Mouse (Mus musculus) NIH3T3 (cell line): ENCODE measurements around the gene Dync2li1.

Experiments used
- DNase-seq: peaks from one replicate; pipeline ENCODE4 v3.0.0-alpha.2; 2012; ENCODE audit warnings: low read depth

Dync2li1 gene

DNA sequence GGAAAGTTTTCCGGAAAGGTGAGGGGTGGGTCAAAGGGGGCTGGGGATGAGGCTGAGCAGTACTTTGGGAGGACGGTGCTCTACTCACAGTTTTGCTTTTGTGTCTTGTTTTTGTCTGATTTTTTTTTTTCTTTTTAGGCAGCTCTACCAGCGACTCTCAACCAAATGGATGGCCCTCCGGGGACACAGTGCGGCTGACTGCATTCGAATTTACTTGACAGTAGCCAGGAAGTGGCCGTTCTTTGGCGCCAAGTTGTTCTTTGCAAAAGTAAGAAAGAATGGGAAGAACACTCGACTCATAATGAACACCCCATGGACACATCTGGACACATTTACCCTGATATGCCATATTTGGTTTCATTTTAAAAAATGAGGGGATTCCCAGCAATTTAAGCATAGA, 14.8 kb upstream of the Dync2li1 start:
- DNase-seq, result peak; percentile 64

DNA sequence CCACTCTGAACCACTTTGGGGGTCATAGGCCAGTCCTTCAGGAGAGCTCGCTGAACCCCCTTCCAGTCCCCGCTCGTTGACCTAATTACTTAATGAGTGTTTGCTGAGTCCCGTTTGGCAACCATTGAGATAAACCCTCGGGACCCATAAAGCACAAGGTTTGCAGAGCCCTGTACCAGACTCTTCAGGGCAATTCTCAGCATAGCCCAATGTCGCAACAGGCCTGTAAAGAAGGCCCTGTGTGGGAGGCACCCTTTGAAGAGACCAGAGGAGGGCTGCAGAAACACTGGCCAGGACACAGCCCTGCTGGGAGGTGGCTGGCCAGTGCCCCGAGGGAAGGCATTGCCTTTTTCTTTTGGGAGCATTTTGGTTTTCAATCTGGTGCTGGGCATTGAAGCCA, 14.3 kb upstream of the Dync2li1 start:
- peak; percentile 71 for DNase-seq

DNA sequence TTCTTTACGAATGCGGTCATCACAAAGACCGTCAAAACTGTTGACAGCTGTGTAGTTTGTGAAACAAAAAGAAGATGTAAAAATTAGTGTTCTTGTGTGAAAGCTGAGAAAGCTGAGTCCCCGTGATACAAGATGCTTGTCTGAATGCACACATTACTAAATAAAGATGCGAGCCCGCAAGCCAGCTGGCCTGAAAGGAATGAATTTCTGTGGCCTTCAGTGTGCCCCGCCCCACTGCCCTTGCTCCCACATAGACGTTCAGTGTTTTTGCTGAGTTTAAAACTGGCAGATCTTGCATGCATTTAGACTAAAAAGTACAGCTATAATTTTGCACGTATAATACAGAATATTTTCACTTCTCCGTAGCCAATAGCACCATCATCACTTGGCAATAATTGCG, 10.5 kb upstream of the Dync2li1 start:
- peak; percentile 31 for DNase-seq

DNA sequence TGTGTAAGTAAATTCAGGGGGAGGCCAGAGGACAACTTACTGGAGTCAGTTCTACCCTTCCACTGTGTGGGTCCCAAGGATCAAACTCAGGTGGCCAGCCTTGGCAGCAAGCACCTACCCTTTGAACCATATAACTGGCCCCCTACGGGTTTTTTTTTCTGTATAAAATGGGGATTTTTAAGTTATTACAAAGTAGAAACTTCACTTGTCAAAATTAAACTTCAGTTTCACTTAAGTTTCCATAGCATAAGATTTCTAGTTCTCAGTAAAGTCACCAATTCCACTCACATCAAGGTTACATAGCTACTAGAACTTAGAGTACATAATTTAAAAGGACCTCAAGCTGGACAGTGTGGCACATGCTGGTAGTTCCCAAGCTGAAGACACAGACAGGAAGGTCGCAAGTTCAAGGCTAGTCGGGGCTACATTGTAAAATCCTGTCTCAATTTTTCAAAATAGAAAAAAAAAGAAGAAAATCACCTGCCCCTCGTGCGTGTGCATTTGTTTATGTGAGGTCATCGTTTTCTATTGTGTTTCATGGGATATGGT, 9.7 kb upstream of the Dync2li1 start:
- no peak for DNase-seq

DNA sequence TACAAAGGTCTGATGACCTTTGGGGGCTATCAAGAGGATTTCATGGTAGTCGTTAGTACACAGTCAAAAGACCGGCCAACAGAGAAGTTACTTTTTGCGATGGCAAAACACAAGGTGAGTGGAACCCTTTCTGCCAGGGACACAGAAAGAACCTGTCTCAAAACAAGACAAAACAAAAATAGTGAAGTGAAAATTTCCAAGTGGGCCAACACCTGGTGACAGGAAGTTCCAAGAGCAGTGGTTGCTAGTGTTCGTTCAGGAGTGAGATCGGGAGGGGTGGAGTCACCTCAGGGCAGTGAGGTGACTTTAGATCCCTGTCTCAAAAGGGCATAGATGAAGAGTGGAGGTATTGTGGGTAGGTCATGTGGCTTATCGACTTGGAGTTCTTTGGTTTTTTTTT, 8.3 kb upstream of the Dync2li1 start:
- DNase-seq, result no peak

DNA sequence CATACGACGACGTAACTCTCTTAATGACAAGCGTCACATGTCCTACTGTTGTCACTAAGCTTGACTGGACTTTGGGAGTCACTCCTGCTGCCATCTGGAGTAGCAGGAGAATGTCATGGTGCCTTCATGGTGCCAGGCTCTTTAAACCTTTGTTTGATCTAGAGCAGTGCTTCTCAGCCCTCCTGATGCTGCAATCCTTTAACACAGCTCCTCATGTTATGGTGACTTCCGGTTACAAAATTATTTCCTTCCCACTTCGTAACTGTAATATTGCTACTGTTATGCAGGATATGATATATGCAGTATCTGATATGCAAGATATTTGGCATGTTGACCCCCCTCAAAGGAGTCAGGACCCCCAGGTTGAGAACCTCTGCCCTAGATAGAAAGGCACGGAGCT, 7.2 kb upstream of the Dync2li1 start:
- DNase-seq, result no peak

DNA sequence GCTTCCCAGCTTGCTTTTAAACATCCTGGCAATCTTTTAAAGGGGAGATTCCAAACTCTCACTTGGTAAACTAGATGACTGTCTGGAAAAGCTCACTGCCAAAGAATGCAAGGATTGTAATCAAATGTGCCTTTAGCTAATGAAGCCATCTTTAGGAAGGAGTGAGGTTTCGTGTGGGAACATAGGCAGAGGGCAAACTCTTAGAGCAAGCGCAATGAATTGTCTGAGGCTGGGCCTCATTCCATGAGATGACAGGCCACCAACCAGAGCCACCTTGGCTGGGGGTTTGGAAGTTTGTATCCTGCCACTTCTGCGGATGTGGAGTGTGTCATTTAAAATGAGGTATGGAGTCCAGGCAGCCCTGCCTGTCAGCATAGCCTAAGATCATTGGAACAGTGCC, 6.2 kb upstream of the Dync2li1 start:
- peak; percentile 45 for DNase-seq

DNA sequence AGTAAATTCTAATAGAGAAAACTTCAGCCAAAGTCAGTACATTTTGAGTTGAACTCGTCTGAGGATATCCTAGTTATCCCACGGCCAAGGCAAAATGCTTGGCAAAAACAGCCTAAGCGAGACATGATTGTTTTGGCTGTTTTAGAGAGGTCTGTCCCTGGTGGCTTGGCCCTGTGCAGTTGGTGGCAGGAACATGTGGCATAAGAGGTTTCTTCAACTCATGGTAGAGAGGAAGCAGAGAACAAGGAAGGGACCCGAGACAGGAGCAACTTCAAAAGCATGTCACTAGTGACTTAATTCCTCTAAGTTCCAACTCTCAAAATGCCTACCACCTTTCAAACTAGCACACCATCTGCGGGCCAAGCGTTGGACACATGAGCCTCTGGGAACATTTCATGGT, 5.7 kb upstream of the Dync2li1 start:
- no peak for DNase-seq

DNA sequence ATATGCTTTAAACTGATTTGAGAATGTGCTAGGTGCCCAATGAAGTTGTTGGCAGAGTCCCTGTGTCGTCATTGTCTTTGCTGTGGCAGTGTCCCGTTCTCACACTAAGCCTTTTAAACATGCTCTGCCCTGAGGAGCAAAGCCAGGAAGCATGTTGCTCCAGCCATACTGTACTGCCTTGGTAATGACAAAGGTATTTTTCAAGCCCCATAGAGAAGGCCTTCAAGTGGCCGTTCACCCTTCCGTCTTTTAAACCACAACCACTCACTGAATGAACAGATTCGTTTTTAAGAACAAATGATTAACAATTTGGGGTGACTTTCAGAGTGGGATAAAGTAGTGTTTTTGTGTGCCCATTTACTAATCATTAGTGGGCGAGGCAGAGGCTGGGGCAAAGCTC, 5.1 kb upstream of the Dync2li1 start:
- DNase-seq, result no peak

DNA sequence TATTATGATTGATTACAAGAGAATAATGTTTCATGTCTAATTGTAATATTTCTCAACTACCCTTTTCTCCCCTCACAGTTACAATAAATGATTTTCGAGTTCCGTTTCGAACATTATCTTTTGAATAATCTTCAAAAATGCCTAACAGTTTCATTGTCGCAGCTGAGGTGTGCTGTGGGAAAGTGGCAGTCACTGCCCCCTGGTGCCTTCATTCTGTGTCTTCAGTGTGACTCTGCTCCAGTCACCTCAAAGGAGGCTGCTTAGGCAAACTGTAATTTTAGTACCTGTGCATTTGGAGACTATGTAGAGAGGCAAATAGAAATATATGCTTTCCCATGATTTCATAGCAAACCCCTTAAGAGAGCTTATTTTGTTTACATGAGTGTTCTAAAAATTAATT, 4.3 kb upstream of the Dync2li1 start:
- no peak for DNase-seq

DNA sequence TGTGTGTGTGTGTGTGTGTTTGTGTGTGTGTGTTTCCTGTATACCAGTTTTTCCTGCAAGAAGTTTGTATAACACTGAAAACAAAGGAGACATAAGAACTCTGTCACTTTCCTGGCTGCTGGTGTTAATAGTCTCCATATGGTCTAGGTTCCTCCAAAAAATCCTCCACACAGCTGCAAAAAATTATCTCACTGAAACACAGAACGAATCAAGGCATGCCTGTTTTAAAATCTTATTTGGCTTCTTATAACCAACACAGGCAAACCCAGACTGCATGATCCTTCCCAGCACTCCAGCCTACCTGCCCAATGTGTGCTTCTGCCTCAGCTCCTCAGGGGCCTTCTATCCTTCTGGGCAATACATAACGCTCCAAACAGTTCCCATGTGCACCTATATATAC, 3.4 kb upstream of the Dync2li1 start:
- DNase-seq, result peak; percentile 70

DNA sequence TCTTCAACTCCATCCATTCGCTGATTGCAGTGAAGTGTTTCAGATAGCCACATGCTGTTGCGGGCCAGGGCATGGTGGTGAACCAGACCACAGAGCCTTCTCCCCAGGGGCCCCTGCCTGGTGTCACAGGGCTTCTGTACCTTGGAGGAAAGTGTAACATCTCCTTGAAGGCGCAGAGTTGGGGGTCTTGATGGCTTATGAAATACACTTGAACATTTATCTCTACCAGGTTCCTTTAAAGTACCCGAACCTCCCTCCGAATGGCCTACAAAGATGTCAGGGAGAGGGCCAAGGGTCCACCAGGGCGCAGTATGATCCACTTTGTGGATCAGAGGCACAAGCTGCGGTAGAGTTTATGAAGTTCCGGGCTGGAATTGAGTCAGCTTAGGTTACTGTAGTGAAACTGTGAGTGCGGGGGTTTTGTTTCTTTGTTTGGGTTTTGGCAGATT, 585 bp downstream of the Dync2li1 start:
- peak; percentile 59 for DNase-seq

DNA sequence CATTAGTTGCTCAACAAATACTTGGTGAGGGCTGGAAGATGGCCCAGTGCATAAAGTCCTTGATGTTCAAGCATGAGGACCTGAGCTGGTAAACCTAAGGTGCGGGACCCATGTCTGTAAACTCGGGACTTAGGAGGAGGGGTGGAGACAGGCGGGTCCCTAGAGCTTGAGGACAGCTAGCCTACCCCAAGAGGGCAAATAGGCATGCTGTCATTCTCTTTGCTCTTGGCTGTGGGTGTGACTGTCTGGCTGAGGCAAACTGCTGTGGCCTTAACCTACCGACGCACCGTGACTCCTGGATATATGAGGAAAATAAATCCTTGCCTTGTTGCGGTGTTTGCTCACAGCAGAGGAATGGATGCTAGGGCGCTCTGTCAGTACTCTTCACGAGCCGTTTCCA, 1.4 kb downstream of the Dync2li1 start:
- peak; percentile 12 for DNase-seq

DNA sequence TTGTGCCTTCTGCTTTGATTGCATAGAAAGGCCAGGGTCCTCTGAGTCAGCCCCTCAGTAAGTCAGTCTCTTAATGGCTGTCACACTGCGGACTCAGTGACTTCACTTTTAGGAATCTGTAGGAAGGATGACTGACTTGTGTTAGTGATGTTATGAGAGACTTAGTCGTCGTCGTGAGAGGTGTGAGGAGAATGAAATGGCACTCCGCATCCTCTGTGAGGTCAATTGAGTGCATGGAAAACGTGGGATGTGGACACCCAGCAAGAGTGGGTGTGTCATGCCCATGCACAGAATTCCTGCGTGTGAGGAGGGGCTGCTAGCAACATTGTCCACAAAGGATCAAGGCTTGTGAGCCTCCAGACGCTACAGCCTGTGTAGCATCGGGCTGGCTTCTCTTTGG, 2.3 kb downstream of the Dync2li1 start:
- no peak for DNase-seq

DNA sequence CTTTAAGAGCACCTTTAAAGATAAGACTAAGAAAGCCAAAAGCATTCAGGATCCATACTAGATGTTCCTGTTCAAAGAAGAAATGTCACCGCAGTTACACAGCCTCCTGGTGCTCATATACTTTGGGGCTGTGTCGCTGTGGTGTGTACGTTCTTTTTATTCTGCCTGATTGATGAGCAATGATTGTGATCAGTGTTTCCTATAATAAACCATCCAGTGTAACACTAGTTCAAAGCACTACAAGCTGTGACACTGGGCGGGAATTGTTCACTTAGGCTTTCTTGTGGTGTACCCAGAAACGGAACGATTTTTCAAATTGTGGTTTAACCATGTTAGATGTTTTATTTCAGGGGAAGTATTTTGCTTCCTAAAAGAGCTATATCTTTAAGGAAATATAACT, 5.5 kb downstream of the Dync2li1 start:
- DNase-seq, result no peak

DNA sequence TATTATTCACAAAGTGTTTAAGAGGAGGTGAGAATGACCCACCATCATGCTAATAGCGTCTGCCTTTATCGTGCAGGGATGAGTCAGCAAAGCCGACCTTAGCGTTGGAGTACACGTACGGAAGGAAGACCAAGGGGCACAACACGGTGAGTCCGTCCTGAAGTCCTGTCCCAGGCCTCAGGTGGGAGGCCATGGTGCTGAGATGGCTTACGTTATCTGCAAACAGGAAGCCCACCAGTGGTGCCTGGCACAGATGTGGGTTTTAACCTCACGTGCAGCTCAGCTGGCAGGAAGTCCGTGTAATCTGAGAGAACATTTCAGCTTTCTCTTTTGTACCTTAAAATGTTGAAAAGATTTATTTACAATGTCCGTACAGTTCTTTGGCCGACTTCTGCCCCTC, 7.1 kb downstream of the Dync2li1 start:
- no peak for DNase-seq

DNA sequence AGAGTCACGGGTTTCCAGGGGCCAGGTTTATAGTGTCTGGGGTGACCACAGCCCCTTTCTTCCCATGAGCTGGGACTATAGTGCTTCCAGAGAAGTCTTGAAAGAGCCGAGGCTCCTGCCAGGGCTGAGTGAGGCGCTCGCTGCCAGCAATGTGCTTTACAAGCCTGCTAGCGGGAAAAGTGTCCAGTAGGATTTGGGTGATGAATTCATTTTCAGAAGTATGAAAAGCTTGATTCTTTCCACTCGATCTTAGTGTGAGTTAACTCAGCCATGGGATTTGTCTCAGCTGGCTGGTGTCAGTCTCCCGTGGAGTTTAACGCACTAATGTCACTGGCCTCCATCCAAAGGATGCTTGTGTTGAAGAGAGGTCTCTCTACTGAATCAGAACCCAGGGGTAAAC, 10.0 kb downstream of the Dync2li1 start:
- DNase-seq, result peak; percentile 40

DNA sequence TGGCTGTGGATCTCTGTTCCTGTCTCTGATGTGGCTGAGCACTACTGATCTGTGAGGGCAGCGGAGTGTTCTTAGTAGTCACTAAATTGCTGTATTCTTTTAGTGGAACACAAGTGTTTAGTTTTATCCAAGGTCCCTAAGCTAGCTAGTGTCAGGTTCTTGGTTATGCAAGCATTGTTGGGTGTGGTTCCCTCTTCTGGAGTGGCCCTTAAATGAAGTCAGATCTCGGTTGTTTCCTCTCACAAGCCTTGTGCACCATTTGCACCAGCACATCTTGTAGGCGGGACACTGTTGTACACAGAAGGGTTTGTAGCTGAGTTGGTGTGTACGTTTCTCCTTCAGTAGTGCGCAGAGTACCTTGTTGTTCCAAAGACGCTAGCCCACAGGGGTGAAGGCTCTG, 11.7 kb downstream of the Dync2li1 start:
- no peak for DNase-seq

DNA sequence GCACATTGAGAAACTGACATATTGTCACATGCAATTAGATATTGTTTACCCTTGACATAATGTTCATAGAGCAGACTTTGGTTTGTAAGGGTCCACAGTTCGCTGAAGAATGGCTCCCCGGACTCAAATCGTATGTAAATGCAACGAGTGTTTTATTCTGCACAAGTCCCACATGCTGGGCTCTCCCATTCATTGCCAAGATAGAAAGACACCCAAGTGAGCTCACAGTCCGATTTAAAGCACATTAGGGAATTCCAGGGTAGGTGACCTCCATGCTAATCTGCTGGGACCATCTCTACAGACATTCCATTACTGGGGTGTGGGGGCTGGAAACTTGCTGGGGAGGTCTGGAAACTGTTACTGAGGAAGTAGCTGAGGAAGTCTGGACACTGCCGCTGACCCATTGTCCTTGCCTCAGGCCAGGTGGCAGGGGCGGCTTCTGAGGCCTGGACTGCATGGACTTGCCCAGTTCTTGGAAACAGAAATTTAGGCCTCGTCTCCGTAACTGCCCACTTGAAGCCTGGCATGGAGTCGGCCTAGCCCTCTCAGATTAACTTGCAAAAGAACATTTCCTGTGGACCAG, 13.6 kb downstream of the Dync2li1 start:
- no peak for DNase-seq

DNA sequence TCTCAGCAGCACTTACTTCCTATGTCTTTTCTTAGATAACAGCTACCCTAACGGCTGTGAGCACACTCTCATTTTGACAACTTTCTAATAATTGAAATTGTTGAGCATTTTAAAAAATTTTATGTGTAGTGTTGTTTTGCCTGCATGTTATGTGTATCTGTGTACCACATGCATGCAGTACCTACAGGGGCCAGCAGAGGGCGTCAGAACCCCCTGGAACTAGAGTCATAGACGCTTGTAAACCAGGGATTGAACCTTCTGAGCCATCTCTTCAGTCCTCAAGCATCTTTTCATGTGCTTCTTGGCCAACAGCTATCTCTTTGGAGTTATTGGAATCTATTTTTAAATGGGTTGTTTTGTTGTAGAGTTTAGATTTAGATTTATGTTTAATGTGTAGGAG, 15.6 kb downstream of the Dync2li1 start:
- peak; percentile 48 for DNase-seq

DNA sequence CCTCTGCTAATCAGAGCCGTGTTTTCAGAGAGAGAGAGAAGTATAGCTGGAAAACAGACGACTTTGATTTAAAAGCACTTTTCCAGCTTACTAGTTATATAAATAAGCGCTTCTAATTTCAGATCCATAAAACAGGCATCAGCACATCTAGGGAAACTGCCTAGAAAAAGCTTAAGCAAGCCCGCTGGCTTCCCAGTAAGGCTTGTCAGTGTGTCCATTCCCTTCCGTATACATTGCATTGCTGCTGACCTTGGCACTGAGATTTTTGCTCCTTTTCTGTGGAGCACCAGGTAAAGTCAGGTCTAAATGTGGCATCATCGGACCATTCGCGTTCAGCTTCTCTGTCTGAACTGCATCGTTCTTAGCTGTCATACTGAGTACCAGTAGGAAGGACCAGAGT, 16.0 kb downstream of the Dync2li1 start:
- DNase-seq, result no peak

DNA sequence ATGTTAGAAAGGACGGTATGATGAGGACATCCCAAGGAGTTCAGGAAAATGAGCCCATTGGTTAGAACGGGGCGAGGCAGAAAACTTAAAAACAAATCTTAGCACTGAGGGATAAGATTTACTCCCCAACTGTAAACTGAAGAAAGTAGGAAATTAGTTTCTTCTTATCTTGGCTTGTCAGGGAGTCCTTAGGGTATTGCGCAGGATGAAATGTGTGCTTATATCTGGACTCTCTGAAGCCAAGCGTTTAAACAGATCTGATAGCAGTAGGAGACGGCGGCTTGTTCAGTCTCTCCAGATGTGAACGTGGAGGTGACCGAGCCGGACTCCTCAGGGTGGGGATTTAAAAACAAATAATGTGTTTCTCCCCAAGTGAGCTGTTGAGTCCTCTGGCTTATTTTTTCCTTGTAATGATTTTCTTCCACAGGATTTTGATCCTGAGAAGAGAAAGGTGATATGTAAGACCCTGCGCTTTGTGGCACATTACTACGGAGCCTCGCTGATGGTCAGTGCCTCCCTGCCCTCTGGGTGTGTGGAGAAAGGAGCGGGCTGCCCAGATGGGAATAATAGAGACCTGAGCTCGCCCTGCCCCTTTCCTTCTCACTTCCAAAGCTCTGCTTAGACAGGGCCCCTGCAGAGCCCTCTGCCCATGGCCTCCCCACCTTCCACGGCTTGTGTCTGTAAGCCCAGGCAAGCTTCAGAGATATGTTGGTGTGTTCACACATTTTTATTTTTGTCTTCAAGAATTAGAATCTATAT, 18.2 kb downstream of the Dync2li1 start:
- no peak for DNase-seq

DNA sequence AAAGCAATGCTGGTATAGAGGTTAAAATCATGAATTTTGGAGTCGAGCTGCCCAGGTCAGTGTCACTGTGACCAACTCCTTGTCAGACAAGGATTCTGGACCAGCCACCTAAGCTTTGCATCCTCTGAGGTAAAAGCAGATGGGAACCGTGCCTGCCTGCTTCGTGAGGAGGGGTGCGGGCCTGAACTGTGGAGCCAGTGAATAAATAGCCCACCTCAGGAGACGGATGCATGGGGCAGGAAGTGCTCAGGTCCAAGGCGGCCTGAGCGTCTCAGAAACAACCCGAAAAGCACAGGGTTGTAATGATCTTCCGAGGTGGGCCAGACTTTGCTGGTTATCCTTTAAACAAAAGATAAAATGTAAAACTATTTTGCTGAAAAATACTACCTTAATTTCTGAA, 18.8 kb downstream of the Dync2li1 start:
- DNase-seq, result no peak

DNA sequence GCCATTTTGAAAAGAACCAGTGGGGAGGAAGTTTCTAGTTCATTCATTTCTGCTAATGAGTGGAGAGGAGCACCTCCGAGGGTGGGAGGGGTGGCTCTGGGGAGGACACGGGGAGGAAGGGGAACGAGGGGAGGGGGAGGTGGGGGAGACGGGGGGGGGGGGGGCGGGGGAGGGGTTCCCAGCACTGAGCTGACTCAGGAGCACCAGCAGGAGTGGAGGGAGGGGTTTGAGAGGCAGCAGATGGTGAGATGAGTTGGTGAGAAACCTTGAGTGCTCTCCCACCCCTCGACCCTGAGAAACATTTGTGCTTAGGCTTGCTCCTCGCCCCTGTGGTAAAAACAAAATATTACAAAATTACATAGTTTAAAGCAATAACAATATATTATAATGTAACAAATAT, 19.6 kb downstream of the Dync2li1 start:
- no peak for DNase-seq
